Mouse (Mus musculus): ENCODE results near the gene Sfxn1. TPM values are rescaled to one million over a fixed set of nuclear protein-coding genes. Genes with fewer than 3 reads are reported as not detected.
A peak's percentile ranks its signal among the peaks of the same experiment; 100 is the strongest.

Sfxn1 gene
- polyA plus RNA-seq (2015; fragmentation: Nextera tagmentation; extraction: Ambion mirVana), result 95.7 and 97.2 TPM in 2 replicates

- peaks cover 9% of the 10 kb centered on the region; the same call in 1 of the 2 replicates for H3K36me3 ChIP-seq
- H3K9me3 ChIP-seq (replicated peaks), result no peaks in the 10 kb centered on the region
- WGBS, result under 1% methylated on average over 74 of the region's 74 CpGs
- 0 out of 2 replicates have a peak, but pooled peaks cover 2% of the 10 kb centered on the region for H3K27me3 ChIP-seq
- H3K4me2 ChIP-seq, result peak within 1 kb of the TSS; percentile 78
- H3K4me3 ChIP-seq (replicated peaks), result peak within 1 kb of the TSS; percentile 90
- peak within 1 kb of the TSS; percentile 85 for H3K9ac ChIP-seq
- peaks cover 16% of the 10 kb centered on the region for H3K4me1 ChIP-seq
- peak within 1 kb of the TSS; percentile 87 for H3K27ac ChIP-seq
- ATAC-seq (replicated peaks; ENCODE audit: low FRiP score), result peak; percentile 82
These were observed at the start of gene Sfxn1 for GRCm38 (mm10) chr13:54071606-54072331. Gene Sfxn1, plus strand, starts transcription at chr13:54071869.

DNA sequence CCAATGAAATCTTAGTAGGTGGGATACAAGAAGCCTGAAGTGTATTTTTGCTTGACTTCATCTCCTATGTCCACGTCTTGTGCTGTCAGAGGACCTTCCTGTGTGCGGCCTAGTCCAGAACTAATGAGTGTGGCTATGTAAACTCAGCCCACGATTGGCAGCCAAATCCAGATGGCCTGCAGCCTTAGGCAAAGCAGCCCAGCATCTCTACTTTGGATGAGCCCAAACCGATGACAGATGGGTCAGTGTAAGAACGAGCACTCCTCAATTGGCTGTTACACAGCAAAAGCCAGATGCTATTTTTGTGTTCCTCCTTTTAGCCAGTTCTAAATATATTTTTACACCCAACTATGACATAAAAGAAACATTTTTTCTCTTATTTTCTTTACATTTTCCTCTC, 48.4 kb upstream of the Sfxn1 start:
- H3K4me3 ChIP-seq (replicated peaks), result no peak overlapping the region
- no peak overlapping the region for H3K9ac ChIP-seq
- WGBS, result 74% methylated on average over 5 of the region's 5 CpGs
- no peaks in the 10 kb centered on the region for H3K36me3 ChIP-seq
- no peaks in the 10 kb centered on the region for H3K9me3 ChIP-seq (replicated peaks)
- no peak overlapping the region for H3K27ac ChIP-seq
- ATAC-seq (replicated peaks; ENCODE audit: low FRiP score), result no peak
- no peaks in the 10 kb centered on the region for H3K27me3 ChIP-seq
- H3K4me1 ChIP-seq, result no peaks in the 10 kb centered on the region
- H3K4me2 ChIP-seq, result no peak overlapping the region

GRCm38 (mm10) chr13:54027079-54027478, 44.6 kb upstream of the Sfxn1 start:
- Histone ChIP-seq H3K27me3 (no peaks in the 10 kb centered on the region), H3K4me1 (no peaks in the 10 kb centered on the region), H3K36me3 (no peaks in the 10 kb centered on the region), H3K27ac (no peak overlapping the region), H3K4me2 (no peak overlapping the region), H3K4me3 (replicated peaks) (no peak overlapping the region), H3K9me3 (replicated peaks) (no peaks in the 10 kb centered on the region), H3K9ac (no peak overlapping the region)
- no peak for ATAC-seq (replicated peaks; ENCODE audit: low FRiP score)
- WGBS, result 66% methylated on average over 7 of the region's 7 CpGs

DNA sequence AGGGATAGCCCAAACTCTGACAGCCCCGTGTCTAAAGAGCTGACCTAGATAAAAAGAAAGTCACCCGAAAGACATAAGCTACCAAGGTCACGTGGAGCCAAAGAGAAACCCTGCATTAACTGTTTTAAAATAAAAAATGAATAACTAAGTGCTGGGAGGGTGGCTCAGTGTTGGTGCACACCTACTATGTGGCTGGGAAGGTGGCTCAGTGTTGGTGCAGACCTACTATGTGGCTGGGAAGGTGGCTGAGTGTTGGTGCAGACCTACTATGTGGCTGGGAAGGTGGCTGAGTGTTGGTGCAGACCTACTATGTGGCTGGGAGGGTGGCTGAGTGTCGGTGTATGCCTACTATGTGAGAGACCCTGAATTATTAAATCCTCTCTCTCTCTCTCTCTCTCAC, 38.0 kb upstream of the Sfxn1 start:
- WGBS, result 78% methylated on average over 4 of the region's 4 CpGs

GRCm38 (mm10) chr13:54035541-54035940, 36.1 kb upstream of the Sfxn1 start:
- H3K4me3 ChIP-seq (replicated peaks), result no peak overlapping the region
- H3K9me3 ChIP-seq (replicated peaks), result no peaks in the 10 kb centered on the region
- no peaks in the 10 kb centered on the region for H3K27me3 ChIP-seq
- no peaks in the 10 kb centered on the region for H3K36me3 ChIP-seq
- 68% methylated on average over 1 of the region's 1 CpGs for WGBS
- no peak overlapping the region for H3K4me2 ChIP-seq
- no peak for ATAC-seq (replicated peaks; ENCODE audit: low FRiP score)
- no peak overlapping the region for H3K27ac ChIP-seq
- H3K9ac ChIP-seq, result no peak overlapping the region
- H3K4me1 ChIP-seq, result no peaks in the 10 kb centered on the region

More for the DNA sequence above, 38.0 kb upstream of the Sfxn1 start:
- H3K9ac ChIP-seq, result no peak overlapping the region
- ATAC-seq (replicated peaks; ENCODE audit: low FRiP score), result no peak
- H3K9me3 ChIP-seq (replicated peaks), result no peaks in the 10 kb centered on the region
- H3K4me1 ChIP-seq, result no peaks in the 10 kb centered on the region
- H3K27me3 ChIP-seq, result no peaks in the 10 kb centered on the region
- no peaks in the 10 kb centered on the region for H3K36me3 ChIP-seq
- no peak overlapping the region for H3K27ac ChIP-seq
- H3K4me2 ChIP-seq, result no peak overlapping the region
- no peak overlapping the region for H3K4me3 ChIP-seq (replicated peaks)

DNA sequence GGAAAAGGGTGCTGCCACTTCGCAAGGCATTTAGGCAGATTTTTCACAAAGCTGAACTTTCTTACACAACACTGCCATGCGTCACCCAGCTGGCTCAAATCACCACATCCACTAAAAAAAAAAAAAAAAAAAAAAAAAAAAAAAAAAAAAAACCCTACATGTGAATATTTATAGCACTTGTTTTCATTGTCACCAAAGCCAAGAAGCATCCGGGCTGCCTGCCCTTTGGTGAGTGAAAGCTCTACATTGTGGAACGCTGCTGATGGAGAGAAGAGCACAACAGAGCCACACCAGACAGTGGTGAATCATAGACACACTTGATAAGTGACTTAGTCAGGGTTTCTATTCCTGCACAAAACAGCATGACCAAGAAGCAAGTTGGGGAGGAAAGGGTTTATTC, 33.7 kb upstream of the Sfxn1 start:
- no peaks in the 10 kb centered on the region for H3K4me1 ChIP-seq
- H3K27me3 ChIP-seq, result no peaks in the 10 kb centered on the region
- H3K36me3 ChIP-seq, result no peaks in the 10 kb centered on the region
- ATAC-seq (replicated peaks; ENCODE audit: low FRiP score), result no peak
- H3K27ac ChIP-seq, result no peak overlapping the region
- no peaks in the 10 kb centered on the region for H3K9me3 ChIP-seq (replicated peaks)
- no peak overlapping the region for H3K4me3 ChIP-seq (replicated peaks)
- H3K9ac ChIP-seq, result no peak overlapping the region
- H3K4me2 ChIP-seq, result no peak overlapping the region
- 62% methylated on average over 4 of the region's 4 CpGs for WGBS

GRCm38 (mm10) chr13:54040256-54040655, 31.4 kb upstream of the Sfxn1 start:
- H3K4me1 ChIP-seq, result no peaks in the 10 kb centered on the region
- no peak for ATAC-seq (replicated peaks; ENCODE audit: low FRiP score)
- no peak overlapping the region for H3K4me3 ChIP-seq (replicated peaks)
- no peak overlapping the region for H3K9ac ChIP-seq
- H3K36me3 ChIP-seq, result no peaks in the 10 kb centered on the region
- 85% methylated on average over 2 of the region's 2 CpGs for WGBS
- H3K9me3 ChIP-seq (replicated peaks), result no peaks in the 10 kb centered on the region
- no peak overlapping the region for H3K4me2 ChIP-seq
- H3K27ac ChIP-seq, result no peak overlapping the region
- no peaks in the 10 kb centered on the region for H3K27me3 ChIP-seq

- Histone ChIP-seq H3K27me3 (peaks cover 12% of the 10 kb centered on the region), H3K9ac (no peak overlapping the region), H3K9me3 (replicated peaks) (no peaks in the 10 kb centered on the region), H3K27ac (no peak overlapping the region), H3K4me2 (no peak overlapping the region), H3K4me1 (no peaks in the 10 kb centered on the region), H3K4me3 (replicated peaks) (no peak overlapping the region), H3K36me3 (no peaks in the 10 kb centered on the region)
- 69% methylated on average over 7 of the region's 7 CpGs for WGBS
- ATAC-seq (replicated peaks; ENCODE audit: low FRiP score), result no peak
These were observed 22.9 kb upstream of the Sfxn1 start for GRCm38 (mm10) chr13:54048679-54049352.

DNA sequence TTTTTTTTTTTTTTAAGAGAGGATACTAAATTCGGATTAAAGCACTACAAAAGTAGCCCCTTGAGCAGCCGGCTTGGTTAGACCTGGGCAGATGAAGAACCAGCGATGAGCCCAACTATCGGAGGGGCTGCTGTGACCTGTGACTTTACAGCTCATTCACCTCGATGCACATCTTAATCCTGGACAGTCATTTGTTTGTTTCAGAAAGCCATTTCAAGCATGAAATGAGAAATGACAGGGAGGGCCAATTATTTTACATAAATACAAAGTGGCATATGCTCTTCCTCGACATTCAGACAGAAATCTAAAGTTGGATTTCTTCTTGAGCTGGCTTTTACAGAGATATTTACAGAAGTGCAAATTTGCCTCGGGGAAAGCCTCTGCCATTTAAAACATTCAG, 20.0 kb upstream of the Sfxn1 start:
- no peak overlapping the region for H3K4me3 ChIP-seq (replicated peaks)
- H3K27me3 ChIP-seq, result peaks cover 37% of the 10 kb centered on the region
- no peak for ATAC-seq (replicated peaks; ENCODE audit: low FRiP score)
- no peak overlapping the region for H3K27ac ChIP-seq
- H3K36me3 ChIP-seq, result no peaks in the 10 kb centered on the region
- 70% methylated on average over 7 of the region's 7 CpGs for WGBS
- H3K9ac ChIP-seq, result no peak overlapping the region
- H3K9me3 ChIP-seq (replicated peaks), result no peaks in the 10 kb centered on the region
- H3K4me2 ChIP-seq, result no peak overlapping the region
- peaks cover 11% of the 10 kb centered on the region for H3K4me1 ChIP-seq

DNA sequence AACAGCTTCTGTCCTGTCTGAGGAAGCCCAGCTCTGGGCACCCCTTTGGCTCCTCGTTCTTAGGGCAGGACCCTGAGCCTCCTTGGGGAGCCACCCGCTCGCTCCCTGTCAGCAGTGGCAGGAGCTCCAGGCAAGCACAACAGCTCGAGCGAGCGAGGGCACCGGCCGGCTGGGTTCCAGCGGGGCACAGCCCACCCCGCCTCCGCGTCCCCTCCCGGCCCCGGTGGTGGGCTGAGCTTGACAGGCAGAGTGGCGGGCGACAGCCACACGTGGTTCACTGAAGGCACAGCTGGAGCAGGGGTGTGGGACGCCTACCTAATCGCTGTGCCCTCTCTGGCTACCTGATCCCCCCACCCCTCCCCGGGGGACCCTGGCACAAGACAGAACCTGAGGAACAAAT, 16.7 kb upstream of the Sfxn1 start:
- H3K36me3 ChIP-seq, result no peaks in the 10 kb centered on the region
- peaks cover 11% of the 10 kb centered on the region for H3K4me1 ChIP-seq
- peak overlapping the region; percentile 99 for H3K4me2 ChIP-seq
- H3K27ac ChIP-seq, result no peak overlapping the region
- 0 out of 2 replicates have a peak, but pooled peaks have one; percentile 56 for ATAC-seq (replicated peaks; ENCODE audit: low FRiP score)
- WGBS, result under 1% methylated on average over 20 of the region's 20 CpGs
- H3K9ac ChIP-seq, result no peak overlapping the region
- H3K9me3 ChIP-seq (replicated peaks), result no peaks in the 10 kb centered on the region
- H3K27me3 ChIP-seq, result peaks cover 45% of the 10 kb centered on the region
- H3K4me3 ChIP-seq (replicated peaks), result peak overlapping the region; percentile 56

DNA sequence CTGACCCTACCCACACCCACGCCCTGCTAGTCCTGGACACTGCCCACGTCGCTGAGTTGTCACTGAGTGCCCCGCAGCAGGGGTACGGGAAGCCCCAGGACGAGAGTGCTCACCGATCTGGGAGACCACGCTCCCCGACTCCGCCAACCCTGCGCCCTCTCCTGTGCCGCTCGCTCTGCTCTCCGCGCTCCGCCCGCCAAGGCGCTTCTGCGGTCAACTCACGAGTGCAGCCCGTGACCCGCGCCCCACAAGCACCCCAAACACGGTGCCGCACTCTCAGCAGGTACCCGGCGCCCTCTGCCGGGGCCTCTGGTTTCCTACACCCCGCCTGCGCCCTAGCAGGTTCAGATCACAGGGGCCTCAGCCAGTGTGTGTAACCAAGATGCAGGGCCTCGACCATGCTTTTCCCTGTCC, 16.2 kb upstream of the Sfxn1 start, which contains the start of gene Drd1:
Gene Drd1 (minus strand): TSS at position 258 of the 414 bp plus-strand sequence.
- 0% methylated on average over 31 of the region's 31 CpGs for WGBS
- H3K9me3 ChIP-seq (replicated peaks), result no peaks in the 10 kb centered on the region
- H3K4me3 ChIP-seq (replicated peaks), result peak within 1 kb of the TSS; percentile 56
- H3K9ac ChIP-seq, result peak within 1 kb of the TSS; percentile 42; the same call in 1 of the 2 replicates
- H3K27ac ChIP-seq, result no peak within 1 kb of the TSS
- no peaks in the 10 kb centered on the region for H3K36me3 ChIP-seq
- peaks cover 45% of the 10 kb centered on the region for H3K27me3 ChIP-seq
- H3K4me1 ChIP-seq, result peaks cover 11% of the 10 kb centered on the region
- H3K4me2 ChIP-seq, result peak within 1 kb of the TSS; percentile 99
- ATAC-seq (replicated peaks; ENCODE audit: low FRiP score), result peak; percentile 67

DNA sequence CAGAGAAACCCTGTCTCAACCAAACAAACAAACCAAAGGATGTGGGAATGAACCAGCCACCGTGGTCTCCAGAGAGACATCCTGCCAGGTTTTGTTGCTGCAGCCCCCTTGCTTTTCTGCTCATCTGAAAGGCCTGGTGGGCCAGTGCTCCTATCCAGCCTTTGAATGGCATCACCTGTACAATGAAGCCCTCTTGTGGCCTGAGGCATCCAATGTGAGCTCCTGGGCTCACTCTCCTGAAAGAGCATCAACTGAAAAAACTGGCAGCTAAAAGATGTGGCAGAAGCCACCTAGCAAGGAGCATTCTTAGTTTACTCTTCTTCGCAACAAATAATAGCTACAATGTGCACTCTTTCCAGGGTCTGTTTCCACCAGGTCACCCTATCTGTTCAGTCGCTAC, 9.6 kb upstream of the Sfxn1 start:
- no peaks in the 10 kb centered on the region for H3K4me1 ChIP-seq
- ATAC-seq (replicated peaks; ENCODE audit: low FRiP score), result no peak
- H3K36me3 ChIP-seq, result no peaks in the 10 kb centered on the region
- no peak overlapping the region for H3K9ac ChIP-seq
- H3K9me3 ChIP-seq (replicated peaks), result no peaks in the 10 kb centered on the region
- no peak overlapping the region for H3K27ac ChIP-seq
- no peak overlapping the region for H3K4me2 ChIP-seq
- H3K4me3 ChIP-seq (replicated peaks), result no peak overlapping the region
- peaks cover 8% of the 10 kb centered on the region; the same call in 1 of the 2 replicates for H3K27me3 ChIP-seq
- WGBS, result 85% methylated on average over 3 of the region's 3 CpGs

All from kidney, embryonic 15.5 days (tissue).